Mouse (Mus musculus) embryonic fibroblast, embryonic 13.5 days (primary cell): ENCODE results near the gene Hmgn5.

ENCODE experiments used
- CTCF ChIP-seq: IDR thresholded peaks from 2 replicates; pipeline ENCODE4 v1.5.1; 2011; ENCODE audit warnings: mild to moderate bottlenecking, control low read depth, low read length, moderate library complexity, borderline replicate concordance; ENCODE audit not compliant: insufficient read depth
- POLR2A ChIP-seq: IDR thresholded peaks from 2 replicates; pipeline ENCODE4 v1.6.1; 2011; ENCODE audit warnings: low read depth, mild to moderate bottlenecking, control low read depth, low read length, moderate library complexity

GRCm38 (mm10) chrX:109047773-109048172 lies 34.6 kb upstream of the Hmgn5 start:
- TF ChIP-seq POLR2A (no peak), CTCF (no peak)
